Mouse (Mus musculus): ENCODE data around the gene Hoxa13. TPM values are rescaled to one million over a fixed set of nuclear protein-coding genes. Genes with fewer than 3 reads are reported as not detected.

Gene Hoxa13
- polyA plus RNA-seq, 1 experiment from 2014 or later, result not detected

GRCm38 (mm10) chr6:52248638-52249414, 11.9 kb downstream of the Hoxa13 start:
- no peak for TF ChIP-seq CTCF (IDR thresholded peaks at IDR 0.05; ENCODE audit: low read depth)
- peak overlapping the region; percentile 22 for H3K4me2 ChIP-seq (replicated peaks; ENCODE audit: low read depth)
- H3K9ac ChIP-seq (ENCODE audit: low read depth, low read length), result no peak overlapping the region

DNA sequence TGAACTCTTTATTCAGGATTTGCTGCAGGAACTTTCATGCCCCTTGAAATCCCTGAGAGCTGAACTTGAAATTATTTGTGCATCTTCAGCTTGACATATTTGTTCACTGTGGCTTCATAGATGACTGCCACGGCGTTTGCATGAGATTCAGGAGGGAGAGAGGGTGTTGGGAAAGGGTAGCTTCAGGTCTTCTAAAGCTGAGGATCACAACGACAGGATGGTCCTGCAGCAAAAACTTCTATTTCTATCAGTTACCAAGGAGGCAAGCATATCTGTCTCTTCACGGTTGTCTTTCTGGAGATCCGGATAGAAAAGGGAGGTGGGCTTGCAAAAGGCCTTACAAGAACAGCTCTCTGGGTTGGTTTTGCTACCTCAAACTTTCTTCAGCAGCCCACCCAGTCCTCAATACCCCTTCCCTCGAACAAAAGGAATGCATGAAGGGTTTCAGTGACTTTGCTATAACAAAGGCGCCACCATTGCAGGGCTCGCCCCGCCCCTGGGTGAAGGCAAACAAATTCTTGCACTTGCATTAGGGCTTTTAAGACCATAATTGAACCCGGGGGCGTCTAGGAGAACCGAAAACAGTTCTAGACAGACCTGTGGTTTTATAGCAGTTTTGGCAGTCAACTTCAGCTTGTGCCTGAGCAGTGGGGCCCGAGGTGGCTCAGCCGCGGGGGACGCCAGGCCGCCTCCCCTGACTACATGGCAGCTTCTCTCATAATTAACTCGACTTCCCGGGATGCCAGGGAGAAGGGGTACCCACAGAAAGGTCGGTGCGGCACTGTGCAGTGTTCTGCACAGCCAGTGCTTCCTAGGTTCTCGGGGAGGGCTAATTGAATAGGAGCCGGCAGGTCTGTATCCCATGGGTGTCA, 12.7 kb downstream of the Hoxa13 start:
- peaks cover 98% of the 10 kb centered on the region for H3K27me3 ChIP-seq (replicated peaks; ENCODE audit: control insufficient read depth, insufficient read depth, low read length)
- peak overlapping the region; percentile 4; the same call in 1 of the 2 replicates for H3K4me3 ChIP-seq (ENCODE audit: low read depth, low read length)
- 1% methylated on average over 23 of the region's 23 CpGs for WGBS
- H3K27ac ChIP-seq (ENCODE audit: low read depth, low read length), result no peak overlapping the region
- no peaks in the 10 kb centered on the region for H3K4me1 ChIP-seq (replicated peaks; ENCODE audit: control insufficient read depth, insufficient read depth, low read length)
- no peak for ATAC-seq
- peak overlapping the region; percentile 1; the same call in 1 of the 2 replicates for H3K4me2 ChIP-seq (replicated peaks; ENCODE audit: low read depth)
- TF ChIP-seq CTCF (IDR thresholded peaks at IDR 0.05; ENCODE audit: low read depth), result no peak
- H3K9me3 ChIP-seq (ENCODE audit: control insufficient read depth), result no peaks in the 10 kb centered on the region
- no peak overlapping the region for H3K9ac ChIP-seq (ENCODE audit: low read depth, low read length)
- no peaks in the 10 kb centered on the region; the same call in 1 of the 2 replicates for H3K36me3 ChIP-seq (ENCODE audit: control insufficient read depth, insufficient read depth)

More at GRCm38 (mm10) chr6:52248638-52249414, 11.9 kb downstream of the Hoxa13 start:
- H3K27me3 ChIP-seq (replicated peaks; ENCODE audit: control insufficient read depth, insufficient read depth, low read length), result peaks cover 98% of the 10 kb centered on the region
- no peaks in the 10 kb centered on the region; the same call in 1 of the 2 replicates for H3K36me3 ChIP-seq (ENCODE audit: control insufficient read depth, insufficient read depth)
- H3K9me3 ChIP-seq (ENCODE audit: control insufficient read depth), result no peaks in the 10 kb centered on the region
- H3K27ac ChIP-seq (ENCODE audit: low read depth, low read length), result no peak overlapping the region
- H3K4me3 ChIP-seq (ENCODE audit: low read depth, low read length), result peak overlapping the region; percentile 4; the same call in 1 of the 2 replicates
- no peaks in the 10 kb centered on the region for H3K4me1 ChIP-seq (replicated peaks; ENCODE audit: control insufficient read depth, insufficient read depth, low read length)
- ATAC-seq, result no peak
- 4% methylated on average over 27 of the region's 27 CpGs for WGBS

DNA sequence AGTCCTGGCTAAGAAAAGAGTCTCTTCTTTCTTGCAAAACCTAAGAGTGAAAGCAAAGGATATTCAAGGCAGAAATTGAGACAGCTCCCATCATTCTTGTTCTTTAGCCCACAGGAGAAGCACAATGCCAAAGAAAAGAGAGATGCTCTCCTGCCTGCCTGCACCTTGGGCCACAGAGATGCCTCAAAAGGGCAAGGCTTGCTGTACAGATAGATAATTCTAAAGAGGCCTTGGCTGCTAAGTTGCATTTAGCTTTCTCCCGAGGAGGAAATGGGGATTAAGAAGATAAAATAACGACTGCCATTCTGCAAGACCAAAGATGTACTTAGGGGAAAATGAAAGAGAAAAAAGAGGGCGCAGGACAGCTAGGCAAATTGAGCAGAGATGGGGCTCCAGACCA, 13.8 kb downstream of the Hoxa13 start:
- Histone ChIP-seq H3K4me1 (replicated peaks; ENCODE audit: control insufficient read depth, insufficient read depth, low read length) (no peaks in the 10 kb centered on the region), H3K9me3 (ENCODE audit: control insufficient read depth) (no peaks in the 10 kb centered on the region), H3K36me3 (ENCODE audit: control insufficient read depth, insufficient read depth) (no peaks in the 10 kb centered on the region; the same call in 1 of the 2 replicates), H3K4me3 (ENCODE audit: low read depth, low read length) (peak overlapping the region; percentile 30; the same call in 1 of the 2 replicates), H3K9ac (ENCODE audit: low read depth, low read length) (no peak overlapping the region), H3K27ac (ENCODE audit: low read depth, low read length) (no peak overlapping the region), H3K4me2 (replicated peaks; ENCODE audit: low read depth) (peak overlapping the region; percentile 37; the same call in 1 of the 2 replicates), H3K27me3 (replicated peaks; ENCODE audit: control insufficient read depth, insufficient read depth, low read length) (peaks cover 98% of the 10 kb centered on the region)
- 4% methylated on average over 3 of the region's 3 CpGs for WGBS
- TF ChIP-seq CTCF (IDR thresholded peaks at IDR 0.05; ENCODE audit: low read depth), result no peak
- no peak for ATAC-seq

GRCm38 (mm10) chr6:52246403-52246803, 14.3 kb downstream of the Hoxa13 start:
- ATAC-seq, result no peak
- Histone ChIP-seq H3K4me2 (replicated peaks; ENCODE audit: low read depth) (peak overlapping the region; percentile 37; the same call in 1 of the 2 replicates), H3K9ac (ENCODE audit: low read depth, low read length) (0 out of 2 replicates have a peak overlapping the region, but pooled peaks have one; percentile 13), H3K4me1 (replicated peaks; ENCODE audit: control insufficient read depth, insufficient read depth, low read length) (no peaks in the 10 kb centered on the region), H3K4me3 (ENCODE audit: low read depth, low read length) (peak overlapping the region; percentile 30), H3K27me3 (replicated peaks; ENCODE audit: control insufficient read depth, insufficient read depth, low read length) (peaks cover 98% of the 10 kb centered on the region), H3K36me3 (ENCODE audit: control insufficient read depth, insufficient read depth) (no peaks in the 10 kb centered on the region; the same call in 1 of the 2 replicates), H3K27ac (ENCODE audit: low read depth, low read length) (no peak overlapping the region), H3K9me3 (ENCODE audit: control insufficient read depth) (no peaks in the 10 kb centered on the region)
- under 1% methylated on average over 26 of the region's 26 CpGs for WGBS
- no peak for TF ChIP-seq CTCF (IDR thresholded peaks at IDR 0.05; ENCODE audit: low read depth)

GRCm38 (mm10) chr6:52245757-52246142, 14.9 kb downstream of the Hoxa13 start, which contains the start of gene Hoxa11:
Gene Hoxa11, minus strand, starts transcription at chr6:52245810.
- Histone ChIP-seq H3K4me2 (replicated peaks; ENCODE audit: low read depth) (peak within 1 kb of the TSS; percentile 40), H3K9me3 (ENCODE audit: control insufficient read depth) (no peaks in the 10 kb centered on the region), H3K4me1 (replicated peaks; ENCODE audit: control insufficient read depth, insufficient read depth, low read length) (no peaks in the 10 kb centered on the region), H3K36me3 (ENCODE audit: control insufficient read depth, insufficient read depth) (no peaks in the 10 kb centered on the region; the same call in 1 of the 2 replicates), H3K27me3 (replicated peaks; ENCODE audit: control insufficient read depth, insufficient read depth, low read length) (peaks cover 98% of the 10 kb centered on the region), H3K9ac (ENCODE audit: low read depth, low read length) (peak within 1 kb of the TSS; percentile 13; the same call in 1 of the 2 replicates), H3K4me3 (ENCODE audit: low read depth, low read length) (peak within 1 kb of the TSS; percentile 30), H3K27ac (ENCODE audit: low read depth, low read length) (no peak within 1 kb of the TSS)
- under 1% methylated on average over 20 of the region's 20 CpGs for WGBS
- no peak for ATAC-seq
- TF ChIP-seq CTCF (IDR thresholded peaks at IDR 0.05; ENCODE audit: low read depth), result no peak
